In the genomic region with DNA sequence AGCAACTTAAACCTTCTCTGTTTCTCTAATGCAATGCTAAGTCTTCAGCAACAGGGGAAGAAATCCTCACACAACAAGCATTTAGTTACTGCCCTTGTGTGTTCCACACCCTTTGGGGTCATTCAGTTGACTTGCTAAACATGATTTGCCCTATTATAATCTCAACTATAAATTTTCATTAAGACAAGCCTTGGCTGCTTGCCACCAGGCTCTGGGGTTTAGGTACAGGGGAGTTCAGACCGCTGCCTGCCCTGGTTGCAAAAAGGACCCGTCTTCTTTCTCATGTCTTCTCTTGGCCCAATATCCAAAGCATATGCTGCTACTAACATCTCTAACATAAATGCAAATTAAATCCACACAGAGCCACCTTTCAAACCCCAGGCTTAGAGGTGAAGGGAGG, we compare ENCODE assay signal across 12 mouse cellular contexts. TPM values are rescaled to one million over a fixed set of nuclear protein-coding genes. Genes with fewer than 3 reads are reported as not detected.
DNase-seq lines count a peak whose midpoint lies in the region; ATAC-seq and TF ChIP-seq lines count a peak whose summit lies in the region.
"Had no signal": no experiment of that assay in that cellular context is flagged by ENCODE, and none has a peak within 500 bp of the region (broad histone marks: within the 10 kb centered on the region; RNA-seq: fewer than 3 reads in every experiment).

No protein-coding gene starts in this region.

- WGBS in intestine, embryonic 14.5 days = 27% methylated on average over 2 of the region's 2 CpGs
- 63% methylated on average over 2 of the region's 2 CpGs for WGBS in intestine, postnatal 0 days
- WGBS in limb, embryonic 11.5 days = 48% methylated on average over 2 of the region's 2 CpGs

- H3K27me3 ChIP-seq in intestine, embryonic 14.5 days (replicated peaks; ENCODE audit: control insufficient read depth, insufficient read depth, low read length) = no peaks in the 10 kb centered on the region
- no peaks in the 10 kb centered on the region for H3K27me3 ChIP-seq in intestine, postnatal 0 days (replicated peaks; ENCODE audit: control insufficient read depth, insufficient read depth, low read length)
- no peaks in the 10 kb centered on the region for H3K27me3 ChIP-seq in limb, embryonic 11.5 days (ENCODE audit: control insufficient read depth, insufficient read depth, low read length)
- H3K27me3 ChIP-seq: hindbrain, embryonic 15.5 days had no signal

- H3K4me1 ChIP-seq in intestine, embryonic 14.5 days (replicated peaks; ENCODE audit: control insufficient read depth, insufficient read depth, low read length) = peaks cover 61% of the 10 kb centered on the region
- no peaks in the 10 kb centered on the region for H3K4me1 ChIP-seq in intestine, postnatal 0 days (replicated peaks; ENCODE audit: control insufficient read depth, insufficient read depth, low read length)
- H3K4me1 ChIP-seq in limb, embryonic 11.5 days (ENCODE audit: control insufficient read depth, insufficient read depth, low read length) = peaks cover 62% of the 10 kb centered on the region

- DNase-seq in intestine, embryonic 14.5 days (ENCODE audit: low spot score) = no peak
- DNase-seq in urinary bladder, postnatal 14 days (ENCODE audit: low spot score) = peak; percentile 34
- no peak for DNase-seq in urinary bladder, adult 18-20 months (ENCODE audit: low spot score in 2 of 2)
- peak; percentile 26 for DNase-seq in limb, embryonic 11.5 days (ENCODE audit: low spot score)
- DNase-seq in cerebellum, adult 11 months = no peak
- DNase-seq in left cerebral cortex, adult 11 months (ENCODE audit: low spot score) = no peak
- DNase-seq: lung, adult 2 months; spleen, adult 18-20 months; thymus, adult 2 months had no signal

- TF ChIP-seq CTCF in intestine, postnatal 0 days (IDR thresholded peaks at IDR 0.05; ENCODE audit: low read depth) = no peak

- H3K9me3 ChIP-seq in intestine, embryonic 14.5 days (ENCODE audit: control insufficient read depth, low read length) = no peaks in the 10 kb centered on the region
- no peaks in the 10 kb centered on the region for H3K9me3 ChIP-seq in intestine, postnatal 0 days (ENCODE audit: control insufficient read depth)
- H3K9me3 ChIP-seq in limb, embryonic 11.5 days (ENCODE audit: control insufficient read depth, low read length) = no peaks in the 10 kb centered on the region
- H3K9me3 ChIP-seq: hindbrain, embryonic 15.5 days had no signal

- no peak for ATAC-seq in intestine, embryonic 14.5 days (replicated peaks; ENCODE audit: low FRiP score, low TSS enrichment, low read depth)
- no peak for ATAC-seq in intestine, postnatal 0 days
- no peak for ATAC-seq in limb, embryonic 11.5 days (ENCODE audit: insufficient number of reproducible peaks, low FRiP score, low TSS enrichment, low read depth)

- peaks cover 86% of the 10 kb centered on the region for H3K36me3 ChIP-seq in intestine, embryonic 14.5 days (ENCODE audit: control insufficient read depth, insufficient read depth, low read length)
- H3K36me3 ChIP-seq in intestine, postnatal 0 days (ENCODE audit: control insufficient read depth, insufficient read depth) = peaks cover 65% of the 10 kb centered on the region
- H3K36me3 ChIP-seq in limb, embryonic 11.5 days (ENCODE audit: control insufficient read depth, insufficient read depth, low read length) = peaks cover 20% of the 10 kb centered on the region

- no peak overlapping the region for H3K4me3 ChIP-seq in intestine, embryonic 14.5 days (ENCODE audit: low read depth, low read length)
- H3K4me3 ChIP-seq in intestine, postnatal 0 days (ENCODE audit: low read depth, low read length) = no peak overlapping the region
- H3K4me3 ChIP-seq in limb, embryonic 11.5 days (ENCODE audit: low read depth, low read length) = no peak overlapping the region
- H3K4me3 ChIP-seq: hindbrain, embryonic 15.5 days had no signal

- no peak overlapping the region for H3K9ac ChIP-seq in intestine, embryonic 14.5 days (ENCODE audit: low read length)
- H3K9ac ChIP-seq in intestine, postnatal 0 days (ENCODE audit: low read depth, low read length) = no peak overlapping the region
- no peak overlapping the region for H3K9ac ChIP-seq in limb, embryonic 11.5 days (ENCODE audit: low read length)
- H3K9ac ChIP-seq: hindbrain, embryonic 15.5 days had no signal

- no peak overlapping the region for H3K4me2 ChIP-seq in intestine, embryonic 14.5 days (ENCODE audit: low read length)
- no peak overlapping the region for H3K4me2 ChIP-seq in intestine, postnatal 0 days (replicated peaks; ENCODE audit: low read depth)
- no peak overlapping the region for H3K4me2 ChIP-seq in limb, embryonic 11.5 days (ENCODE audit: low read depth, severe bottlenecking)
- H3K4me2 ChIP-seq: hindbrain, embryonic 15.5 days; midbrain, embryonic 11.5 days had no signal

- peak overlapping the region; percentile 91 for H3K27ac ChIP-seq in intestine, embryonic 14.5 days (ENCODE audit: low read depth)
- no peak overlapping the region for H3K27ac ChIP-seq in intestine, postnatal 0 days (ENCODE audit: low read depth, low read length)
- H3K27ac ChIP-seq in limb, embryonic 11.5 days (replicated peaks; ENCODE audit: low read depth, low read length) = no peak overlapping the region
- H3K27ac ChIP-seq: hindbrain, embryonic 15.5 days had no signal

RNA-seq across cellular contexts. Expression of a gene that starts 27.0 kb away (rescaled TPM):
- 18.3 and 25.7 TPM in 2 replicates for polyA plus RNA-seq in intestine, embryonic 14.5 days (2014; fragmentation: Nextera tagmentation; extraction: Ambion mirVana)
- 5.1 and 6.5 TPM in 2 replicates for polyA plus RNA-seq in intestine, postnatal 0 days (2015; fragmentation: Nextera tagmentation; extraction: Ambion mirVana)
- 24.9 and 25.5 TPM in 2 replicates for polyA plus RNA-seq in limb, embryonic 11.5 days (2014; fragmentation: Nextera tagmentation; extraction: Ambion mirVana)

RNA-seq across cellular contexts. Expression of a gene that starts 49.3 kb away (rescaled TPM):
- polyA plus RNA-seq in intestine, embryonic 14.5 days (2014; fragmentation: Nextera tagmentation; extraction: Ambion mirVana) = 62.8 and 68.0 TPM in 2 replicates
- polyA plus RNA-seq in intestine, postnatal 0 days (2015; fragmentation: Nextera tagmentation; extraction: Ambion mirVana) = 11.0 and 11.9 TPM in 2 replicates
- polyA plus RNA-seq in limb, embryonic 11.5 days (2014; fragmentation: Nextera tagmentation; extraction: Ambion mirVana) = 25.6 and 27.4 TPM in 2 replicates

Comparison
In these comparisons a context has a peak if more than half of its experiments do, and no peak if none do; other contexts are left out.
1. DNase-seq: peak in urinary bladder, postnatal 14 days (single experiment) and limb, embryonic 11.5 days (single experiment); none in intestine, embryonic 14.5 days (single experiment), urinary bladder, adult 18-20 months (0 of 2), cerebellum, adult 11 months (single experiment) and left cerebral cortex, adult 11 months (single experiment).